8 mouse cellular contexts compared by ENCODE assay signal in the genomic region with DNA sequence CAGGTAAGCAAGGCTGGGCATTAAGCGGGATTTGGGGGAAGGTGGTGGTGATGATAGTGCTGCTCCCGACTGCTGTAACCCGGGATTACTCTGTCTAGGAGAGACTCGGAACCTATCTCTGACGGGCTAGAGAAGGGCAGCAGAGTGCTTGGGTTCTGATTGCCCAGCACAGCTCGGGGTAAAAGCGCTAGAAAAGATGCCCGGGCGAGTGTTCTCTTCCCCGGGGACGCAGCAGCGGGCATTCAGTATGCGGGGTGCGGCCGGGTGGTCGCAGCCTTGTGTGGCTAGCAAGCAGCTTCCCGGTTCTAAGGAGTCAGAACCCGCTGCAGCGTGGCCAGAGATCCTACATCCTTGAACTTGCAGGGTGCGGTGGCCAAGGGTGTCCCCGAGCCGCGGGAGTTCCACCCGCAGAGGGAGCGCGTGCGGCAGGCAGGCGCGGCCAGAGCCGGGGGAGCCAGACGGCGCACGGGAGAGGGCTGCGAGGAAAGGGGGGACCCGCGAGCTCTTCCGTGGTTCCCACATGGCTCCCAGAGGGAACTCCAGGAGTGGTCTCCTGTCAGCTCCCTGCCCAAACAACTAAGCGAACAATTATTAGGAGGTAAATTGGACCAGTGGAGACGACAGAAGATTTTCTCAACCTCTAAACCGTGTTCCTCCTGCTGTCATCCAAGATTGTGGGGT. TPM values are rescaled to one million over a fixed set of nuclear protein-coding genes. Genes with fewer than 3 reads are reported as not detected.
DNase-seq lines count a peak whose midpoint lies in the region; ATAC-seq lines count a peak whose summit lies in the region.

No protein-coding gene starts in this region.

- no peaks in the 10 kb centered on the region for H3K9me3 ChIP-seq in embryonic facial prominence, embryonic 14.5 days (ENCODE audit: control insufficient read depth, low read length)
- no peaks in the 10 kb centered on the region for H3K9me3 ChIP-seq in intestine, embryonic 15.5 days
- H3K9me3 ChIP-seq in midbrain, embryonic 15.5 days: no peaks in the 10 kb centered on the region

- DNase-seq in kidney, postnatal 4 days: peak; percentile 50 to 57
- DNase-seq in kidney, adult 11 months: no peak
- DNase-seq in embryonic facial prominence, embryonic 14.5 days (ENCODE audit: low spot score): peak; percentile 18
- DNase-seq in spleen, adult 18-20 months: no peak
- DNase-seq in urinary bladder, postnatal 25 days (ENCODE audit: low spot score): no peak

- H3K4me1 ChIP-seq in embryonic facial prominence, embryonic 14.5 days (ENCODE audit: control insufficient read depth, insufficient read depth, low read length): no peaks in the 10 kb centered on the region; the same call in 1 of the 2 replicates
- peaks cover 15% of the 10 kb centered on the region; the same call in 1 of the 2 replicates for H3K4me1 ChIP-seq in intestine, embryonic 15.5 days (replicated peaks)
- peaks cover 21% of the 10 kb centered on the region for H3K4me1 ChIP-seq in midbrain, embryonic 15.5 days

- peak overlapping the region; percentile 54 for H3K4me3 ChIP-seq in embryonic facial prominence, embryonic 14.5 days (ENCODE audit: low read depth, low read length)
- H3K4me3 ChIP-seq in intestine, embryonic 15.5 days (replicated peaks): peak overlapping the region; percentile 50
- peak overlapping the region; percentile 59 for H3K4me3 ChIP-seq in midbrain, embryonic 15.5 days

- no peak overlapping the region for H3K27ac ChIP-seq in embryonic facial prominence, embryonic 14.5 days (replicated peaks; ENCODE audit: low read depth, low read length)
- H3K27ac ChIP-seq in intestine, embryonic 15.5 days: no peak overlapping the region
- peak overlapping the region; percentile 39; the same call in 1 of the 2 replicates for H3K27ac ChIP-seq in midbrain, embryonic 15.5 days

- 1% methylated on average over 27 of the region's 40 CpGs for WGBS in embryonic facial prominence, embryonic 14.5 days
- WGBS in intestine, embryonic 15.5 days: under 1% methylated on average over 40 of the region's 40 CpGs
- 0% methylated on average over 38 of the region's 40 CpGs for WGBS in midbrain, embryonic 15.5 days

- H3K27me3 ChIP-seq in embryonic facial prominence, embryonic 14.5 days (replicated peaks; ENCODE audit: control insufficient read depth, insufficient read depth, low read length): peaks cover 76% of the 10 kb centered on the region
- H3K27me3 ChIP-seq in intestine, embryonic 15.5 days (replicated peaks): peaks cover 29% of the 10 kb centered on the region
- H3K27me3 ChIP-seq in midbrain, embryonic 15.5 days (replicated peaks): peaks cover 45% of the 10 kb centered on the region

- ATAC-seq in embryonic facial prominence, embryonic 14.5 days (ENCODE audit: low read depth): peak; percentile 66; the same call in 1 of the 2 replicates
- peak; percentile 55 for ATAC-seq in intestine, embryonic 15.5 days
- ATAC-seq in midbrain, embryonic 15.5 days (replicated peaks): peak; percentile 74
- ATAC-seq in megakaryocyte progenitor cell, adult 5-6 weeks (replicated peaks; ENCODE audit: poor library complexity): no peak

- H3K36me3 ChIP-seq in embryonic facial prominence, embryonic 14.5 days (ENCODE audit: control insufficient read depth, insufficient read depth, low read length): no peaks in the 10 kb centered on the region
- no peaks in the 10 kb centered on the region for H3K36me3 ChIP-seq in intestine, embryonic 15.5 days
- H3K36me3 ChIP-seq in midbrain, embryonic 15.5 days (replicated peaks): no peaks in the 10 kb centered on the region

- peak overlapping the region; percentile 95 for H3K4me2 ChIP-seq in embryonic facial prominence, embryonic 14.5 days (ENCODE audit: low read depth, low read length)
- peak overlapping the region; percentile 95 for H3K4me2 ChIP-seq in intestine, embryonic 15.5 days (replicated peaks)
- peak overlapping the region; percentile 95 for H3K4me2 ChIP-seq in midbrain, embryonic 15.5 days

- H3K9ac ChIP-seq in embryonic facial prominence, embryonic 14.5 days (ENCODE audit: low read depth, low read length): peak overlapping the region; percentile 60
- H3K9ac ChIP-seq in intestine, embryonic 15.5 days: no peak overlapping the region
- peak overlapping the region; percentile 44 for H3K9ac ChIP-seq in midbrain, embryonic 15.5 days

RNA-seq across cellular contexts. Expression of a gene that starts 0.9 kb away (rescaled TPM):
- polyA plus RNA-seq in embryonic facial prominence, embryonic 14.5 days (2014; fragmentation: Nextera tagmentation; extraction: Ambion mirVana): 12.8 and 13.4 TPM in 2 replicates
- 4.0 and 4.3 TPM in 2 replicates for polyA plus RNA-seq in intestine, embryonic 15.5 days (2015; fragmentation: Nextera tagmentation; extraction: Ambion mirVana)
- 28.2 and 30.2 TPM in 2 replicates for polyA plus RNA-seq in midbrain, embryonic 15.5 days (2015; fragmentation: Nextera tagmentation; extraction: Ambion mirVana)
- total RNA-seq in megakaryocyte progenitor cell, adult 5-6 weeks (2015): not detected in 2 replicates
- total RNA-seq in megakaryocyte progenitor cell, adult 5-6 weeks (2017): not detected in 2 replicates

Comparison
In these comparisons a context has a peak if more than half of its experiments do, and no peak if none do; other contexts are left out.
1. DNase-seq: peak in kidney, postnatal 4 days (2 of 2) and embryonic facial prominence, embryonic 14.5 days (single experiment); none in kidney, adult 11 months (single experiment), spleen, adult 18-20 months (0 of 2) and urinary bladder, postnatal 25 days (single experiment).
2. Peak in every context shown above with its lines, with median percentiles within 50 percentile points of each other: H3K4me2 ChIP-seq and H3K4me3 ChIP-seq.